Mouse (Mus musculus): Measurements from ENCODE around the gene Mgat3. TPM values are rescaled to one million over a fixed set of nuclear protein-coding genes. Genes with fewer than 3 reads are reported as not detected.

Gene Mgat3
- polyA plus RNA-seq, 1 experiment from 2014 or later: 10.6 TPM

DNA sequence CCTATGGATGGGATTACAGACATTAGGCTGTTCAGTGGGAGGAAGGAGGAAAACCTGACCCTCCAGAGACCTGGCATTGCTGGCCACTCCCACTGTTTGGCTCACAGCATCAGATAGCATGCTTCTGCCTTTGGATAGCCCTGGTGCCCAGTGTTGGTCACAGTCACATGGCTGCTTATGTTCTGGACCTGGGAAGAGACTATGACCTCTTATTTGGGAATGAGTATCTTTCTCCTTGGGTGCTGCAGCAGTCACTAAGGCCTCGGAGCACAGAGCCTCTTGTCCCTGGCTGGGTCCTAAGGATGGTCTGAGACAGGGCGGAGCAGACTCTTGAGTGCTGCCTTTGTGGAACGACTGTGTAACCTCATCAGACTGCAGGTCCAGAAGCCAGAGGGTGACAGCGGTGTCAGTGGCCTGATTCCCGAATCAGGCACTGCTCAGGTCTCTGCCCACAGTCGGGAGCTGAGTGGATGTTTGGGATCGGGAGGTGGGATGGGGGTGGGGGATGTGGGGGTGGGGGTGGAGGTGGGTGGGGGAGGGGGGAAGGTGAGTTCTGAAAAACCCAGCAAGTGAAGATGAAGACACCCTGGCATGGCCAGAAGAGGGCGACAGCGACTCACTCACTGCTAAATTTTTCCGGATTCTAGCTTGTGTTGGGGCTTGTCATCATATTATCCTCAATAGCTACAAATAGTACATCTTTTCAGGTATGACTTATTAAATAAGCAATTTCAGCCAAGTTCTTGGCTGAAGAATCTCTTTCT is 42.4 kb downstream of the Mgat3 start:
- WGBS: 10% methylated on average over 10 of the region's 10 CpGs
- no peaks in the 10 kb centered on the region for H3K9me3 ChIP-seq
- H3K4me3 ChIP-seq (replicated peaks): no peak overlapping the region
- H3K4me2 ChIP-seq: no peak overlapping the region
- H3K36me3 ChIP-seq: peaks cover 20% of the 10 kb centered on the region; the same call in 1 of the 2 replicates
- H3K27me3 ChIP-seq (replicated peaks): no peaks in the 10 kb centered on the region
- no peak overlapping the region for H3K9ac ChIP-seq
- H3K27ac ChIP-seq: no peak overlapping the region
- ATAC-seq (ENCODE audit: insufficient read depth, low FRiP score, low read depth): no peak
- H3K4me1 ChIP-seq: 0 out of 2 replicates have a peak, but pooled peaks cover 7% of the 10 kb centered on the region

DNA sequence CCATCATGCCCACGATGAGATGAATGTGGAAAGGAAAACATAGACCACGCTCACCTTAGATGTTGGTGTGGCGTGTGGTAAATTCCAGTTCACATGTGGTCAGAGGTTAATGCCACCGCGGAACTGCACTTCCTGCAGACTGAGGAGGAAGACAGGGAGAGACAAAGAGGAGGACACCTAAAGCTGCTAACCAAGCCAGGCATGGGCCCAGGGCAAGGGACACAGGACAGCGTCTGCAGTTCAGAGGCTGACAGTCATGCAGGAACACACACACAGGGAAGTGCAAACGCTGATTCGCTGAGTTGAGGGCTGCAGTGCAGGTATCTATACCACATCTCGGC is 42.9 kb downstream of the Mgat3 start:
- Histone ChIP-seq H3K4me2 (no peak overlapping the region), H3K4me1 (0 out of 2 replicates have a peak, but pooled peaks cover 7% of the 10 kb centered on the region), H3K27me3 (replicated peaks) (no peaks in the 10 kb centered on the region), H3K27ac (no peak overlapping the region), H3K36me3 (peaks cover 18% of the 10 kb centered on the region; the same call in 1 of the 2 replicates), H3K4me3 (replicated peaks) (no peak overlapping the region), H3K9me3 (no peaks in the 10 kb centered on the region), H3K9ac (no peak overlapping the region)
- 53% methylated on average over 9 of the region's 9 CpGs for WGBS
- ATAC-seq (ENCODE audit: insufficient read depth, low FRiP score, low read depth): no peak

DNA sequence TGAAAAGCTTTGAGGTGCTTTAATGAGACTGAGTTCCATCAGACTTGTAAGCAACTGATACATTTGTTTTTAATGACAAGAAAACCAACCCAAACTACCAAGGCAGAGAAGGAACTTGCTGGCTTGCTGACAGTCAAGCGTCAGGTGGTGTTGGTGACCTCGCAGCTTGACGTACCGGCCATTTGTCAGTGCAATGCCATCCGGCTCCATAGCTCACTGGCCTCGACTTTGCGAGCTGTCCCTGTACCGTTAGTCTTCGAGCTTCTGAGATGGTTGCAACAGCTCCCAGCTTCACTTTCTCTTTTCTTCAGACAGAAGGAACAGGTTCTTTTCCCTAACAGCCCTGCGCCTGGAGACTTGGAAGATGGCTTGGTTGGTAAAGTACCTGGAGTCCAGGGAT is 44.0 kb downstream of the Mgat3 start:
- 80% methylated on average over 10 of the region's 10 CpGs for WGBS
- Histone ChIP-seq H3K9ac (no peak overlapping the region), H3K36me3 (0 out of 2 replicates have a peak, but pooled peaks cover 7% of the 10 kb centered on the region), H3K4me2 (no peak overlapping the region), H3K27me3 (replicated peaks) (no peaks in the 10 kb centered on the region), H3K4me3 (replicated peaks) (no peak overlapping the region), H3K27ac (no peak overlapping the region), H3K4me1 (0 out of 2 replicates have a peak, but pooled peaks cover 7% of the 10 kb centered on the region), H3K9me3 (no peaks in the 10 kb centered on the region)
- ATAC-seq (ENCODE audit: insufficient read depth, low FRiP score, low read depth): no peak

DNA sequence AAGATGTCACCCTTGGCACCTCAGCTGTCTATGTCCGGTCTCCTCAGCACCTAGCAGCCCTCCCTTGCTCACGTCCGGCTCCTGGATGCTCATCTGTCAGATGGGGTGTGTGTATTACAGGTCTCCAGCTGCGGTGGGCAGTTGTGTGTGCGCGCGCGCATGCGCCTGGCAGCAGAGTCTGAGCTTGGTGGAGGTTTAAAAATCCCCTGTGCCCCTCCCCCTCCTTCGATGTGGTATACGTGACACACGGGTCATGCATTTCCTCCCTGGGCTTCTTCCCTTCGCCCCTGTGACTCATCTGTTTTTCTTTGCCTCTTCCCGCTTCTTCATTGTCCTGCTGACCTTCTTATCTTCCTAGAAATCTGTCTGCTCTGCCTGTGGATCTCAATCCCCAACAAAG is 45.7 kb downstream of the Mgat3 start:
- WGBS: 20% methylated on average over 14 of the region's 14 CpGs
- Histone ChIP-seq H3K9me3 (no peaks in the 10 kb centered on the region), H3K4me3 (replicated peaks) (no peak overlapping the region), H3K4me1 (0 out of 2 replicates have a peak, but pooled peaks cover 7% of the 10 kb centered on the region), H3K4me2 (peak overlapping the region; percentile 34), H3K9ac (no peak overlapping the region), H3K27me3 (replicated peaks) (no peaks in the 10 kb centered on the region), H3K27ac (no peak overlapping the region), H3K36me3 (no peaks in the 10 kb centered on the region)
- no peak for ATAC-seq (ENCODE audit: insufficient read depth, low FRiP score, low read depth)

DNA sequence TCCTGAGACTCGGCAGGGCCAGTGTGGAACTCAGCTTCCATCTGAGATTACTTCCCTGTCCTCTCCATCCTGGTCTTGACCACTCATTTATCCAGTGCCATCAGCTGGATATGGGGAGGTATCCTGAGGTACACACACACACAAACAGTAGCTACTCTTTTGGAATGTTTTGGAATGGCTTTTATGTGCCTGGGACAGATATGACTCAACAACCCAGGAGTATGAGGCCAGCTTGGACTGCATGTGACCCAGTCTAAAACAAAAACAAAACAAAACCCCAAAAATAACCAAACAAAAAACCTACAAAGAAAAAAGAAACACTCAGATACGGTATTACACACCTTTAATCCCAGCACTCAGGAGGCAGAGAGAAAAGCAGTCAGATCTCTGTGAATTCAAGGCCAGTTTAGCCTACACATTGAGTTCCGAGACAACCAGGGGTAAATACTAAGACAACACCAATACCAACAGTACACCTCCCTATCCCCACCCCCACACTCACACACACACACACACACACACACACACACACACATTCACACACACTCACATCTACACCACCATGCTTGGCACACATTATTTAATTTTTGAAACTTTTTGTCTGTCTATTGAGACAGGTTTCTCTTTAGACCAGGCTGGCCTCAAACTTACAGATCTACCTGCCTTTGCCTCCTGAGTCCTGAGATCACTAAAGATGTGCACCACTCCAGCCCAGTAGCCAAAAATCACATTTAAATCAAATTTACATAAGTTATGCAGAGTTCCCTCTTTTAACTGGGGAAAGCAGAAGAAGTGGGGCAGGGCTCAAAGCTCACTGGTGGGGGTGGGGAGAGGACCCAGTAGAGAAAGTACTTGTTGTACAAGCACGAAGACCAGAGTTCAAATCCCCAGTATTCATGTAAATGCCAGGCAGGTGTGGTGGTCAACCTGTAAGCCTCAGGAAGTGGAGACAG is 46.5 kb downstream of the Mgat3 start:
- ATAC-seq (ENCODE audit: insufficient read depth, low FRiP score, low read depth): no peak
- H3K4me2 ChIP-seq: no peak overlapping the region
- no peak overlapping the region for H3K9ac ChIP-seq
- no peaks in the 10 kb centered on the region for H3K36me3 ChIP-seq
- 60% methylated on average over 4 of the region's 4 CpGs for WGBS
- no peaks in the 10 kb centered on the region for H3K9me3 ChIP-seq
- H3K27me3 ChIP-seq (replicated peaks): no peaks in the 10 kb centered on the region
- H3K27ac ChIP-seq: no peak overlapping the region
- no peak overlapping the region for H3K4me3 ChIP-seq (replicated peaks)
- 0 out of 2 replicates have a peak, but pooled peaks cover 7% of the 10 kb centered on the region for H3K4me1 ChIP-seq

DNA sequence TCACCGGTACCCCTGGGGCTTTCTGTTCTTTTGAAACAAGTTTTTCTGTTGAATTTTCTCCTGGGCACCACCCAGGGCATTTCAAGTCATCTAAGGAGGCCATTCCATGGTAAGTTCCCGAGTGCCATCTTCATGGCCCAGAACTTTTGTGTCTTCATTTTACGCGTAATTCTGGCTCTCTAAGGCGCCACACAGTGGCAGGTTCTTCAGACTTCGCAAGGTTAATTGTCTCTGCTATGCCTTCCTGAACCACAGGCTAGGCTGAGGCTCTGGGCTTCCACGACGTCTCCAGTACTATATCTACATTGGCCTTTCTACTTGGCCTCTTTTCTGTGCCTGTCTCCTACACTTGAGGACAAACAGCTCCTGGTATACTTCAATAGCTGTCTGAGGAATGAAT is 47.5 kb downstream of the Mgat3 start:
- WGBS: 68% methylated on average over 8 of the region's 8 CpGs
- H3K9ac ChIP-seq: no peak overlapping the region

DNA sequence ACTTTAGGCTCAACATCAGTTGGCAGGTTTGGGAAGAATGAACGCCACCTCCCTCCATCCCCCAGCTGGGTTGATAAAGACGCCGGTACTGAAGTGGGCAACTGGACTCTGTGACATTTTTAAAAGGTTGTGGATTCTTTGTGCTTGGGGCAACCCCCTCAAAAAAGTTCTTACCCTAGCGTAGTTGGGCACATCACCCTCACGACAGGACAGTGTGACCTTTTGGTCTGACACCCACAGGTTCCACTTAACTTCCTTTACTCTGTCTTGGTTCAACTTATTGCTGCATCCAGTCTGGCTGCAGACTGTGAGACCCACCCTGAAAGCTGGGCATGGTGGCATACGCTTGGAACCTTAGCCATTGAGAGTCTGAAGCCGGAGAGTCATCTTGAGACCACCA is 50.2 kb downstream of the Mgat3 start:
- H3K4me3 ChIP-seq (replicated peaks): no peak overlapping the region
- no peak for ATAC-seq (ENCODE audit: insufficient read depth, low FRiP score, low read depth)
- H3K4me1 ChIP-seq: 0 out of 2 replicates have a peak, but pooled peaks cover 7% of the 10 kb centered on the region
- H3K9ac ChIP-seq: no peak overlapping the region
- H3K4me2 ChIP-seq: no peak overlapping the region
- WGBS: 90% methylated on average over 7 of the region's 7 CpGs
- no peaks in the 10 kb centered on the region for H3K36me3 ChIP-seq
- H3K9me3 ChIP-seq: no peaks in the 10 kb centered on the region
- no peaks in the 10 kb centered on the region for H3K27me3 ChIP-seq (replicated peaks)
- H3K27ac ChIP-seq: no peak overlapping the region

More for the DNA sequence above, 47.5 kb downstream of the Mgat3 start:
- Histone ChIP-seq H3K27me3 (replicated peaks) (no peaks in the 10 kb centered on the region), H3K4me1 (0 out of 2 replicates have a peak, but pooled peaks cover 7% of the 10 kb centered on the region), H3K4me3 (replicated peaks) (no peak overlapping the region), H3K9me3 (no peaks in the 10 kb centered on the region), H3K4me2 (no peak overlapping the region), H3K36me3 (no peaks in the 10 kb centered on the region), H3K27ac (no peak overlapping the region)
- no peak for ATAC-seq (ENCODE audit: insufficient read depth, low FRiP score, low read depth)

DNA sequence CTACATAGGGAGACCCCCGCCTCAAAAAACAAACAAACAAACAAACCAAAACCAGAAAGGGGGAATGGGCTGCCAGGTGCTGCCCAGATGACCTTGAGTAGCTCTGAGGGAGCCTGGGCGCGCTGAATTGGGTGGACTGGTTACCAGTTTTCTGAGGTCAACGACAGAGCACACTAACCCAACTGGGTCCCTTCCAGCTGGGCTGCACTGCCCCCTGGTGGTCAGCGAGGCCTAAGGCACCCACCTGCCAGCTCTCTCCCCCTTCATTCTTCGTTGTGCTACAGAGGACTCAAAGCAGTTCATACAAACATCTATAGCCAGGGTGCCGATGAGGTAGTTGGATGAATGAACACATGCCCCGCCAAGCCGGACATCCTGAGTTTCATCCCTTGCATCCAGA is 51.7 kb downstream of the Mgat3 start:
- H3K4me3 ChIP-seq (replicated peaks): no peak overlapping the region
- peak; percentile 41 for ATAC-seq (ENCODE audit: insufficient read depth, low FRiP score, low read depth)
- no peak overlapping the region for H3K4me2 ChIP-seq
- no peaks in the 10 kb centered on the region for H3K27me3 ChIP-seq (replicated peaks)
- H3K4me1 ChIP-seq: no peaks in the 10 kb centered on the region
- no peaks in the 10 kb centered on the region for H3K9me3 ChIP-seq
- H3K27ac ChIP-seq: no peak overlapping the region
- H3K9ac ChIP-seq: no peak overlapping the region
- 26% methylated on average over 9 of the region's 9 CpGs for WGBS
- no peaks in the 10 kb centered on the region for H3K36me3 ChIP-seq

DNA sequence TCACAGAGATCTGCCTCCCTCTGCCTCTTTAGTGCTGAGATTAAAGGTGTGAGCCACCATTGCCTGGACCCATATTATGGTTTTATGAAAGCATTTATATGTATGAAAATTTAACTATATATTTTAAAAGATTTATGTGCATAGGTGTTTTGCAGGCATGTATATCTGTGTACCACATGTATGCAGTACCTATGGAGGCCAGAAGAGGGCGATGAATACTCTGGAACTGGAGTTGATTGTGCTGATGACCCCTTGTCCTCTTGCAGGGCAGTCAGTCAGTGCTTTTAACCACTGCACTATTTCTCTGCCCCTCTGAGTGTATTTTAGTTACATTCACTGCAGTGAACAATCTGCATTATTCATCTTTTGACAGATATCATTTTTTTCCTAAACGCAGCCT is 52.3 kb downstream of the Mgat3 start:
- H3K36me3 ChIP-seq: no peaks in the 10 kb centered on the region
- H3K27me3 ChIP-seq (replicated peaks): no peaks in the 10 kb centered on the region
- no peak for ATAC-seq (ENCODE audit: insufficient read depth, low FRiP score, low read depth)
- H3K9me3 ChIP-seq: no peaks in the 10 kb centered on the region
- WGBS: 42% methylated on average over 2 of the region's 2 CpGs
- H3K4me2 ChIP-seq: no peak overlapping the region
- H3K4me3 ChIP-seq (replicated peaks): no peak overlapping the region
- H3K9ac ChIP-seq: no peak overlapping the region
- H3K4me1 ChIP-seq: no peaks in the 10 kb centered on the region
- no peak overlapping the region for H3K27ac ChIP-seq

DNA sequence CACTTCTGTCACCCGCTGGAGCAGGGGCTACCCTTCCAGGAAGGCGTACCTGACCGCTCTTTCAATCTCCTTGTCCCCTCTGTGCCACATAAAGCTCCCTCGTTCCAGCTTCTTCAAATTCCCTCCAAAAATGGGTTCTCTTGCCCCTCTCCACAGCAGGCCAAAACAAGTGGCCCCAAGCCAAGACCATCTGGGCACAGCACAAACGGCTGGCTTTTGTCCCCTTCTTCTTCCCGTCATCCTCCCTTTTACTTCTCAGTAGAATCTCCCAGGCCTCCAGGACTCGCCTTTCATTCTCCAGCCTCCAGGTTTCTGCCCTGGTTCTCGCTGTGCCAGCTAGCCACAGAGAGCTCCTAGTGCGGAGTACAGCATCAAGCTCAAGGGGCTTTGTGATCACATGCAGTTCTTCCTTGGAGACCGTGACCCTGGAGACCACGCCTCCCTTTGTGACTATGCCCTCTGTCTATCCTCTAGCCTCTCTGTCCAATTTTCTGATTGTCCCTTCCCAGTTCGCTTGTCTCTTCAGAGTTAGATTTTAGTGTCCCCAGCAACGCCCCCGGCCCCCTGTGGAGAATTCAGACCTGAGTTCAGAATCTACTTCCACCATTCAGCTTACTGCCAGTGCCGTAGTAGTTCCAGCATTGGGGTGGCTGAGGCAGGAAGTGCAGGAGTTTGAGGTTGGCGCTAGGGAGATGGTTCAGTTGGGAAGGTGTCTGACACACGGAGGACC is 54.7 kb downstream of the Mgat3 start:
- 75% methylated on average over 17 of the region's 17 CpGs for WGBS
- peaks cover 4% of the 10 kb centered on the region; the same call in 1 of the 2 replicates for H3K4me1 ChIP-seq
- no peaks in the 10 kb centered on the region for H3K27me3 ChIP-seq (replicated peaks)
- H3K9me3 ChIP-seq: no peaks in the 10 kb centered on the region
- no peak overlapping the region for H3K4me2 ChIP-seq
- no peak overlapping the region for H3K4me3 ChIP-seq (replicated peaks)
- ATAC-seq (ENCODE audit: insufficient read depth, low FRiP score, low read depth): no peak
- H3K27ac ChIP-seq: no peak overlapping the region
- no peaks in the 10 kb centered on the region for H3K36me3 ChIP-seq
- H3K9ac ChIP-seq: no peak overlapping the region

DNA sequence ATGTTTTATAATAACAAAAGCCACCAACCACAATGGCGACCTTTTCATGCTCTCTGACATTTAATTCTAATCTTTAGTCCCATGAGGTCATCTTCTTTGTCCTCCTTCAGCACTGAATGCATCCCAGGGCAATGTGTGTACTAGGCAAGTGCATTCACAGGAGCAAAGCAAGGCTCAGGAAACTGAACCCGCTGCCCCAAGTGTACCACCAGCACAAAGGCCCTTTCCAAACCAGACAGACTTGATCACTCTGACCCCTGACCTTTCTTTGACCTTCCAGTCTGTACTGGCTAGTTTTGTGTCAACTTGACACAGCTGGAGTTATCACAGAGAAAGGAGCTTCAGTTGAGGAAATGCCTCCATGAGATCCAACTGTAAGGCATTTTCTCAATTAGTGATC is 58.8 kb downstream of the Mgat3 start:
- Histone ChIP-seq H3K4me2 (no peak overlapping the region), H3K9ac (no peak overlapping the region), H3K9me3 (no peaks in the 10 kb centered on the region), H3K4me1 (peaks cover 16% of the 10 kb centered on the region), H3K36me3 (peaks cover 17% of the 10 kb centered on the region; the same call in 1 of the 2 replicates), H3K4me3 (replicated peaks) (no peak overlapping the region), H3K27me3 (replicated peaks) (no peaks in the 10 kb centered on the region), H3K27ac (no peak overlapping the region)
- WGBS: 67% methylated on average over 2 of the region's 2 CpGs
- ATAC-seq (ENCODE audit: insufficient read depth, low FRiP score, low read depth): no peak
